Mouse (Mus musculus) liver, embryonic 14.5 days (tissue): Measurements from ENCODE around the gene Tmigd1.

Experiments
- CTCF ChIP-seq: IDR thresholded peaks from 2 replicates; pipeline ENCODE4 v1.5.1; 2016; ENCODE audit warnings: antibody characterized with exemption, low read depth, control low read depth
- EP300 ChIP-seq: IDR thresholded peaks from 2 replicates; pipeline ENCODE4 v1.6.1; 2016; ENCODE audit warnings: antibody characterized with exemption, low read depth

DNA sequence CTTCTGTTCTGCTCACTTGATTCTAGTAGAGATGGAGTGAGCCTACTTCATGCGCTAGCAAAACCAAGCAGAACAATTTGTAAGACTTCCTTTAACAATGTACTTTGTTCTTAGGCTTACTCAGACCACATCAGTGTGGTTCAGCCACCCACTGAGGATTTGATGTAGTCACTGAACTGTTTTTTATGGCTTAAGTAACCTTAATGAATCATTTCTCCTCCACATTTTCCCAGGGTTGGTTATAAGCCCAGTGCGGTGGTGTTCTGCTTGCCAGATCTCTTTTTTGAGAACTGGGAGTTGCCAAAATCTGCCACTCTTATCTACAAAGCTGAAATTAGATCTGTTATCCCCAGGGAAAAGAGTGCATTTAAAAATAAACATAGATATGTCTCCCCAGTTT lies 51.6 kb downstream of the Tmigd1 start:
- TF ChIP-seq CTCF (no peak), EP300 (no peak)
